Mouse (Mus musculus): ENCODE results near the gene Sumf1.

DNA sequence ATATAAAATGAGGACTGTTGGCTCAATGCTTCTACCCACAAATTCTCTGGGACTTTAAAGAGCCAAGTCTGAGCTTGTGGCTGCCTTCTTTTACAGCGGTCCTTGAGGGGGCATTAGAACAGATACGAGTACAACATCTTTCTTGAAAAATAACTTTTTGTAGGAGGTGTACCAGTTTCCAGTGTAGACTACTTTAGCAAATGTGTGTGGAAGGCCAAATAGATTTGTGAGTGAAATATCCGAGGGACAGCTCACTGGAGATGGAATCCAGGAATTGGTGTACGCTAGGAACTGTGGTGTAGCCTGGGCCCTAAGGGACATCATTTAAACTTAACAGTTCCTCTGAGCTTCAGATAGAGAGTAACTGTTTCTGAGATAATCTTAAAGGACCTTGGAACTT lies 39.0 kb upstream of the Sumf1 start:
- TF ChIP-seq CTCF (IDR thresholded peaks at IDR 0.05; ENCODE audit: insufficient read depth, low read length) (no peak), POLR2A (IDR thresholded peaks at IDR 0.05; ENCODE audit: borderline replicate concordance, extremely low read depth, low read depth, low read length) (no peak)
